Mouse (Mus musculus): ENCODE data around the gene Pdx1.

DNA sequence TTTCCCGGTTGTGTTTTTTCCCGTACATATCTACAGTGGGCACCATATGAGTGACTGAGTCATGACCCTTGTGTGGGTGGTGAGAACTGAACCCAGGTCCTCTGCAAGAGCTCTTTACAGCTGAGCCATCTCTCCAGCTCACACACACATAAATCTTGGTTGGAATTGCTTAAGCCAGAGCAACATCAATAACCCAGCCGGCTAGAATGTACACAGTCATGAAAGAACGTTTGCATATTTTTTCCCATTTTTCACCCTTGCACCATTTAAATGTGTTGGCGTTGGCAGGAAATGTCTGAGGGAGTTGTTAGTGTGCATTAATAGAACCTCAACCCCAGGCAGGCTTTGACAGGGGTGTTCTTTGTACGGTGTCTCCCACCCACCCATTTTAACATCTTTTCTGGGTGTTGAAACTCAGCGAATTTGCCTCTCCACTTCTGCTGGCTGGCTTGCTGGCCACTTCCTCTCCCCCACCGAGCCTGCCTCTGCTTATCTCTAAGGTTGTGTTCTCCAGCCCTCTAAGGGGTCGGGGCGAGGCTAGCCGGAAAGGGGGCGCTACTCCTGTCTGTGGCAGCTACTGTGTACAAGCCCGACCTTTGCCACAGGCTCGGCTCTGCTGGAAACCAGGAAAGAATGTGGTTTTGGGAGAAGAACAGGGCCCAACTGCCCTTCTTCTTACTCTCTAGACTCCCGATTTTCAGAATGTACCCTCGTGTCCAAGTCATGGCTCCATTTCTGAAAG, 22.2 kb downstream of the Pdx1 start:
- TF ChIP-seq POLR2A (IDR thresholded peaks at IDR 0.05; ENCODE audit: insufficient read length, low read depth): no peak
- TF ChIP-seq SRF (IDR thresholded peaks at IDR 0.05; ENCODE audit: control insufficient read depth, insufficient read length, low read depth): no peak
- no peak for TF ChIP-seq TCF12 (IDR thresholded peaks at IDR 0.05; ENCODE audit: insufficient read depth, poor library complexity, severe bottlenecking)
- TF ChIP-seq USF1 (IDR thresholded peaks at IDR 0.05; ENCODE audit: low read depth): no peak
